Mouse (Mus musculus) brain, embryonic 14.5 days (tissue): ENCODE data around the gene Chd9.

Source experiments
- CTCF ChIP-seq: fragments of 200-500 bp; IDR thresholded peaks from 2 replicates; pipeline ENCODE4 v1.5.1; 2012; ENCODE audit warnings: inconsistent platforms, mild to moderate bottlenecking, moderate library complexity, borderline replicate concordance; ENCODE audit not compliant: insufficient read depth, insufficient read length; ENCODE audit errors: extremely low read depth
- POLR2A ChIP-seq: fragments of 200-500 bp; IDR thresholded peaks from 2 replicates; pipeline ENCODE4 v1.6.1; 2012; ENCODE audit warnings: mild to moderate bottlenecking, inconsistent platforms, borderline replicate concordance; ENCODE audit not compliant: poor library complexity, insufficient read depth, insufficient read length, severe bottlenecking; ENCODE audit errors: extremely low read depth

DNA sequence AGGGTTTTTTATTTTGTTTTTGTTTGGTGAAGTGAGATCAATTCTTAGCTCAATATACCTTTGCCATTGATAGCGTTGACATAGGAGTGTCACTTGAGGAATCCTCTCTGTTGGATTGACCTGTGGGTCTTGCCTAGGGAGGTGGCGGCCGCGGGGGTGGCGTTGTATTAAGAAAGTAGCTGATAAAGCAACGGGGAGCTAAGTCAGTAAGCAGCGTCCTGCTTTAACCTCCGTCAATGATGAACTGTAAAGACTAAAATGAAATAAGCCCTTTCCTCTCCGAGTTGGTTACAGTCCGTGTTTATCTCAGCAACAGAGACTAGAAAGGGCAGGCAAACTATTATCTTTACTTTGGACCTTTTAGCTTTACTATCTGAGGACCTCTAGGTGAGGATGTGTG, 241.3 kb downstream of the Chd9 start:
- TF ChIP-seq POLR2A (no peak), CTCF (no peak)
